Mouse (Mus musculus) thymus, postnatal 10 days (tissue): ENCODE results near the gene Lmnb2.

Experiments
- DNase-seq, 2 experiments: peaks; one replicate each; pipeline ENCODE4 v3.0.0; 2021; ENCODE audit warnings: low spot score in 2 of 2

Gene Lmnb2

GRCm38 (mm10) chr10:80899591-80900317 is 18.3 kb downstream of the Lmnb2 start:
- no peak for DNase-seq

DNA sequence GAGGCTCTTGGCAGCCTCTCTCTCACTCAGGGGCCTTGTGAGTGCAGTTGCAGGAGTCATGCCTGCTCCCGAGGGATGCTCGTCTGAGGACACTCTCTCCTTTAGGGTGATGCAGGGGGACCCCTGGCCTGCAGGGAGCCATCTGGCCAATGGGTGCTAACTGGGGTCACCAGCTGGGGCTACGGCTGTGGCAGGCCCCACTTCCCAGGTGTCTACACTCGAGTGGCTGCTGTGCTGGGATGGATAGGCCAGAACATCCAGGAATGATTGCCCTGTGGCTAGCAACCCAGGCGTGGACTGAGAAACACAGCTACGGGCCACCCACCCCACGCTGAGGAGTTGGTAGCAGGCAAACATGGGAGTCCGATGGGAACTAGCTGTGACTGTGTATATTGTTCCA is 19.0 kb downstream of the Lmnb2 start:
- no peak for DNase-seq

GRCm38 (mm10) chr10:80897861-80898510 is 20.1 kb downstream of the Lmnb2 start:
- DNase-seq: no peak

DNA sequence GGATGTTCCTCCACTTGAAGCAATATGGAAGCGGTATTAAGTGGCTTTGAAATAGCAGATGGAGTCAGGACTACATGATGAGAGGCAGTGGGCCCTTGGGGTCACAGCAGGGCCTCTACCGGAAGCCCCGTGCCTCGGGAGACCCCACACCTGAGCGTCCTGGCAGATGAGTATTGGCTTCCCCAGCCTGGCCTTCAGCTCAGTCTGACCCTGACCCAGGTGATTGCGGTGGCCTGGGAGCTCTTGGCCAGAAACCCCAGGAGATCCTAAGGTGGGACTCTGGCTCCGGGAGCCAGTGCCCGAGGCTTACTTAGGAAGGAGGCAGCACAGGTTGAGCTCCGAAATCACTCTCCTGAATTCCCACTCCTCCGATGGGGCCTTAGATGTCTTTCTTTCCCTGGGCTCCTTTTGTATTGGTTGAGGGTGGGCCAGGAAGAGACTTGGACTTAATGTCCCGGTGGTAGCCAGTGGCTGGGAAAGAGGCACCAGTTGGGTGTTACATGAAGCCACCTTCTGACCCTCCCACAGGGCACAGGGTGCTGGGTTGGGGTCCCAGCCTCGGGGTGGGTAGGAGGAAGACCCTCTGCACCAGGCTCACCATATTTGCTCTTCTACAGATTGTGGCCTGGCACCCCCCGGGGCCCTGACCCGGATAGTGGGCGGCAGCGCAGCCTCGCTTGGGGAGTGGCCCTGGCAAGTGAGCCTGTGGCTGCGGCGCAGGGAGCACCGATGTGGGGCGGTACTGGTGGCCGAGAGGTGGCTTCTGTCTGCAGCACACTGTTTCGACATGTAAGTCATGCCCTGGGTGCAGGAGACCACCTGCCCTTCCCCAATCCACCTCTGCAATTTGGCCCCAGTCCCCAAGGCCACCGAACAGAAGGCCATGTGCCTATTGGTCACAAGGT is 21.2 kb downstream of the Lmnb2 start:
- DNase-seq: no peak

DNA sequence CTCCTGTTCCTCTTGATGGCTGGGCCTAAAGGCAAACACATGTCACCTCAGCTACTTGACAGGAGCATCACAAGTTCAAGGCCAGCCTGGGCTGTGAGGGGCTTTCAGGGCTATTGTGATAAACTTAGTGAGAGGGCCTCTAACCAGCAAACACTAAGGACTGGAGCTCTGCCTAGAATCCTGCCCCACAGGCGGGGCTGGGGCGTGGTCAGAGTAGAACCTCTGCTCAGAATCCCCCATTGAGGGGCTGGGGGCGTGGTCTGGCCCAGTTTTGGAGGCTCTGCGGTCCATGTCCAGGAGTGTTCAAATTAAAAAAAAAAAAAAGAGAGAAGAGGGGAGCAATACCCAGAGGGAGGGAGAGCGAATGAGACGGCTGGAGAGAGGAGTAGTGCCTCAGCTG is 22.3 kb downstream of the Lmnb2 start:
- DNase-seq: no peak

- DNase-seq: no peak
Observed at GRCm38 (mm10) chr10:80895100-80895499, 22.9 kb downstream of the Lmnb2 start.

- DNase-seq: no peak
Observed at GRCm38 (mm10) chr10:80887181-80887580, 30.9 kb downstream of the Lmnb2 start.

GRCm38 (mm10) chr10:80881301-80881700 is 36.7 kb downstream of the Lmnb2 start:
- DNase-seq: peak; percentile 68 to 86

- DNase-seq: no peak
Observed at GRCm38 (mm10) chr10:80880901-80881300, 37.1 kb downstream of the Lmnb2 start.

DNA sequence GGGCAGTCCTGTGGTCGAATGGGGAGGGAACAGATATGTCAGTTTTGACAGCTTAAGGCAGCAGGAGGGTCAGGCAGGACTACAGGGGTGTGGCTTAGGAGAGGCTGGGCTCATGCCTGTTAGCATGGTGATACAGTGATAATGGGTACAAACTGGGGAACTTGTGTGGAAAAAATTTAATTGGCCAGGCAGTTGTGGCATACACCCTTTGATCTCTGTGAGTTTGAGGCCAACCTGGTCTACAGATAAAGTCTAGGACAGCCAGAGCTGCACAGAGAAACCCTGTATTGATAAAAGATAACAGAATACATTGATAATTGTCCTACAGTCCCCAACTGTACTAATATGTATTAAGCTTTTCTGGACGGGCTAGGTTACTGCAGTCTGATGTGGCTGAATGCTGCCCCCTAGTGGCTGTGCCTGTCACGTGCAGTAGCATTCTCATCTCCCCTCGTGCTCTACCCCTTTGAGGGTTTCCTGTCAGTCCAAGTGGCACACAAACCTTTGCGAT is 37.9 kb downstream of the Lmnb2 start:
- peak in 1 of 2 experiments; percentile 78 for DNase-seq

- no peak for DNase-seq
Observed at GRCm38 (mm10) chr10:80876594-80876993, 41.5 kb downstream of the Lmnb2 start.

- peak; percentile 49 to 66 for DNase-seq
Observed at GRCm38 (mm10) chr10:80876028-80876427, 42.0 kb downstream of the Lmnb2 start.

DNA sequence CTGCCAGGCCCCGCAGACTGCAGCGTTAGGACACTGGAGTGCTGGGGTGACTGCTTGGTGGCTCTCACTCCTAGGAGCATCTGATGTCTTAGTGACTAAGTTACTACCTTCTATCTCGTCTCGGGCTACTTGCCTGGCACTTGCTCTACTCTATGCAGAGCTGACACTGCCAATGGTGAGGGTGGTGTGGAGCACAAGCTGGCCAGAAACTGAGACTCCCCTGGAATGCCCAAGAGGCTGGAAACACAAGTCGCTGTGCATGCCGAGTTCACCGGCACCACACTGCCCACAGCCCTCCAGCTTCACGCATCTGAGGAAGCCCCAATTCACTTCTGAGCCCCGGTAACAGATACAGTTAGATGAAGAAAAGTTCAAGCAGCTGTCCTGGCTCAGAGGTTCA is 44.0 kb downstream of the Lmnb2 start:
- DNase-seq: no peak

DNA sequence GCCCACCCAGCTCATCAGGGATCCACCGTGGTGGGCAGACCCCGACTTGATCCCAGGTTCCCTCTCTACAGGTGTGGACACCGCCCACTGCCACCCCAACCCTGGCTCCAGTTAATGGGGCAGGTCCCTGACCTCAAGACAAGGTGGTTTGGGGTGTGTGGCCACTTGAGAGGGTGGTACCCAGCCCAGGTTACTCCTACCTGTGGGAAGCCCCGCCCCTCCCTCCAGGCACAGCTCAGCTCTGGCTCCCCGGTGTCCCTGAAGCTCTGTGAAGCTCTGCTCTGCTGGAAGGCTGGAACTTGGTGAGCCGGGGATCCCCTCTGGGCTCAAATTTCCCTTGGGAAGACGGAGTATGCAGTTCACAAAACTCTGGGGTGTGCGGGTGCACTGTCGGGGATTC is 46.5 kb downstream of the Lmnb2 start, which contains the start of gene Tmprss9:
TSS of gene Tmprss9 (plus strand) at position 268 of the 400 bp plus-strand sequence.
- DNase-seq: no peak

- DNase-seq: no peak
Observed at GRCm38 (mm10) chr10:80870993-80871392, 47.1 kb downstream of the Lmnb2 start.

GRCm38 (mm10) chr10:80864446-80864845 is 53.6 kb downstream of the Lmnb2 start:
- DNase-seq: no peak

DNA sequence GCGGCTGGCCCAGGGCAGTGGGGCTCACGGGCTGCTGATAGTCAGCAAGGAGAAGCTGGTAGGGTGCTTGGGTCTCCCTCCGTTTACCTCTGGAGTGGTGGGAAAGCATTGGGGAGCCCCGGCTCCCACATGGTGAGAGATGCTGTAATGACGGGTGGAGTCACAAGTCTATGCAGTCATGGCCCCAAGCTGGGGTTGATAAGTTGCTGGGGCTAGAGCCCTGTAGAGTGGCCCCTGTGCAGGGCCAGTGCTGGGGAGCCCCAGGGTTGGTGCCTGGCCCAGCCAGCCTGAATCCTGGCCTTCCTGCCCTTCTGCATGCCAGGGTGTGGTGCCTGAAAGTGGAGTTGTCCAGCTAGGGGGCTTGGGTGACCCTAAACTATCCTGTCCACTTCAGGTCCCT is 55.7 kb downstream of the Lmnb2 start:
- no peak for DNase-seq

DNA sequence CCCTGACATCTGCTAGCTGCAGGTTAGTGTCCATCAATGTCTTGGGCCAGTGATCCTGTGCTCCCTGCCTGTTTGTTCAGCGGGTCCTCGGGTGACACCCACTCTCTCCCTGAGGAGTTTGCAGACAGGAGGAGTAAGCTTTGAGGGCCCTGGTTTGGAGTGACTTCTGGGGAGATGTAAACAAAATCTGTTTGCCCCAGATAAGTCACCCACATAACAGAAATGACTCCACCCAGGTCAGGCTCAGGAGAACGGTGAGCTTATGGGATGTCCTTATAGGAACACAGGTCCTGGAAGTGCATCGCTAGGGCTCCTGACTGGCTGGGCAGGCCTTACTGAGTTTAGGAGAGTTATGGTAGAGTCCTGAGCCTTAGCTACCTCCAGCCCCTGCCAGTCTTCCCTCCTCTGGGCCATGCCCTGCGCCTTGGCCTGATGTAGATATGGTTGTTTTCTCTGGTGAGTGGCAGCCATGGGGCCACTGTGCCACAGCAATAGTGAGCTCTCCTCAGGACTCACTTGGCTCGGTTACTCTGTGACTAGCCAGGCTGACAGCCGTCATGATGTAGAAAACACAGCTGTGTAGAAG is 59.6 kb downstream of the Lmnb2 start:
- no peak for DNase-seq

DNA sequence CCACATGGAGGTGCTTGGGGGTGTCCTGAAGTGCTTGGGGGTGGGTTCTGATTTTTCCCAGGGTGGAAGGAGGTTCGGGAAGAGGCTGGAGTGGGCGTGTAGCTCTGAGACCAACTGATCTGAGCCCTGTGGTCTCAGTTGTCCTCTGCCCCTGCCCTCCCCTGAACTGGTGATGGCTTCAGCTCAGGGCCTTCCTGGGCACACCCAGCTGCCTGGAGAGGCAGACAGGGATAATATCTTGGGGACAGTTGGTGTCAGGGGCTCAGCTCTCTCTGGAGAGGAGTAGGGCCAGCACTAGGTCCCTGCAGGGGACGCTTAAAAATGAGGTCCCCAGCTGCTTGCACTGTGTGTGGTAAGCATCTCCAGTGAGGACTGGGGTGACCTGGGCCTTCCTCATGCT is 60.2 kb downstream of the Lmnb2 start:
- no peak for DNase-seq

DNA sequence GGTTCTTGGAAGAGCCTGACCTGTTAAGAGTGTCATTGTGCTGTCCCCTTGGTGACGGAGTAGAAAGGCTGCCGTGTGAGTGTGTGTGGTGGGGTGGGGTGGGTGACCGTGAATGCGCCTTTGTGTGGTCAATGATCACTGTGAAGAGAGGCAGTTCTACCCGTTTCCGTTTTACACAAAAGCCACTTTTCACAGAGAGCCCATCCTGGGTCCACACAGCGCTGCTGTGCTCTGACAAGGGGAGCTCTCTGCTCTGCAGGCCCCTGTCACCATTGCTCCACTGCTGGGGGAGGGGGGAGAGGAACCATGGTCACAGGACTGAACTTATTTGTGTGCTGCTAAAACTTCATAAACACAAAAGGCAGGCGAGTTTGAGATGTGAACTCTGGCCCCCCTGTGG is 60.7 kb downstream of the Lmnb2 start:
- no peak for DNase-seq

GRCm38 (mm10) chr10:80856908-80857307 is 61.1 kb downstream of the Lmnb2 start:
- no peak for DNase-seq

GRCm38 (mm10) chr10:80856267-80856666 is 61.8 kb downstream of the Lmnb2 start:
- DNase-seq: no peak
